Mouse (Mus musculus) ovary, adult 18-20 months (tissue): ENCODE data around the gene Mfap5.
A peak's percentile ranks its signal among the peaks of the same experiment; 100 is the strongest.
"Not testable (repeated sequence)": the region's sequence is repeated elsewhere in the genome, so short reads cannot be mapped to it uniquely, and the experiment has no call there.

Experiments used
- DNase-seq: peaks from one replicate; pipeline ENCODE4 v3.0.0; 2022; ENCODE audit warnings: low spot score, mixed read lengths

Gene Mfap5

GRCm38 (mm10) chr6:122560427-122560826, 54.8 kb downstream of the Mfap5 start:
- DNase-seq: peak; percentile 30

GRCm38 (mm10) chr6:122561005-122561404, 55.4 kb downstream of the Mfap5 start:
- DNase-seq: no peak

GRCm38 (mm10) chr6:122562463-122562862, 56.8 kb downstream of the Mfap5 start:
- DNase-seq: no peak

DNA sequence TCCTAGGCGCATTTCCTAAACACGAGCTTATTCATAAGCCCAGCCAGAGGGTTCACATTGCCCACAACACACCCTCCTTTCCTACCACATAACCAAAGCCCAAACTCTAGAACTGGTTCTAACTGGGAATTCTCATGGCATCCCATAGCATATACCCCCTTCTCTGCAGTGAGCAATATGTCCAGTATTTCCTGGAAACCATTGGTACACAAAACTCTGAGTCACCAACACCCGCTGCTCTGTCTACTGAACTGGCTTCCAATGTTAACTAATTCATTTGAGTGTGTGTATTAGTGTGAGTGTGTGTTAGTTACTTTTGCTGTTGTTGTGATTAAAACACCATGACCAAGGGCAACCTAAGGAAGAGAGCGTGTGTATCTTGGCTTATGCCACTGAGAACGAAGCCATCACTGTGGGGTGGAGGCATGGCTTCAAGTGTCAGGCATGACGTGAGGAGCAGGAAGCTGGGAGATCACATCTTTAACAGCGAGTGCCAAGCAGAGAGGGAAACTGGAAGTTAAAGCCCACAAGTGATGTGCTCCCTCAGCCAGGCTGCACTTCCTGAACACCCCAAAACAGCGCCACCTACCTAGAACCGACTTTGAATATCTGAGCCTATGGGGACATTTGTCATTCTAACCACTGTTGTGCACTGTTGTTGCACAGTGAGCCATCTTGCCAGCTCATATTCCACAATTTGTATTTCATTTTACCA, 59.6 kb downstream of the Mfap5 start:
- no peak for DNase-seq

DNA sequence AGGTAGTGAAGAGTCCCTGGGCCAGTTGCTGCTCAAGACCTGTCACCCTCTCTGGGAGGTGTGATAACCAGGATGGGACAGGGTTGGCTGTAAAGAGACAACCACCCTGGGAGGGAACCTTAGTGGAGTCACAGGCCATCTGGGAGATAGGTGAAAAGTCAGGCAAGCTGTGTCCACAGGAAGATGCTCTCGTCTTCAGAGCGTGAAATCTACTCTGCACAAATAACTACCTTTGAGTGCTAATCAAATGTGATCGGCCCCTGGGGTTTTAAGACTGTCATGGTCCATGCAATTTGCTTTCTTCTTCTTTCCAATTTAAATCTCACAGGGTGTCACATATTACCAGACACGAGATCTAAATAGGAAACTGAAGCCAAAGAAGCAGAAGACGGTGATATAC, 63.5 kb downstream of the Mfap5 start:
- DNase-seq: no peak

DNA sequence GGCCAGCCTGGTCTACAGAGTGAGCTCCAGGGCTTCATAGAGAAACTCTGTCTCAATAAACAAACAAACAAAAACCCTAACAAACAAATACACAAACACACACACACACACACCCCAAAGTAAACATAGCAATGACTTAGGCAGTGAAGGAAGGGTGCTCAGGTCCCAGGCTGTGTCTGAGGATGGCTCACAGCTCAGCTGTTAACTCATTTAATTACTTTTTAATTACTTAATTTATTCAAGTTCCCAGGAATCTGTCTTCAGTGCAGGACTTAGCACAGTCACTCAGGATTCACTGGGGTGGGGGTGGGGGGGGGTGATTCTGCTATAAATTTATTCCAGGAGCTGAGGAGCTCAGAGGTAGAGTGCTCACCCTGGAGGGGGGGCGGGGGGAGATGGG, 64.1 kb downstream of the Mfap5 start:
- no peak for DNase-seq

GRCm38 (mm10) chr6:122570695-122571616, 65.3 kb downstream of the Mfap5 start:
- DNase-seq: no peak

DNA sequence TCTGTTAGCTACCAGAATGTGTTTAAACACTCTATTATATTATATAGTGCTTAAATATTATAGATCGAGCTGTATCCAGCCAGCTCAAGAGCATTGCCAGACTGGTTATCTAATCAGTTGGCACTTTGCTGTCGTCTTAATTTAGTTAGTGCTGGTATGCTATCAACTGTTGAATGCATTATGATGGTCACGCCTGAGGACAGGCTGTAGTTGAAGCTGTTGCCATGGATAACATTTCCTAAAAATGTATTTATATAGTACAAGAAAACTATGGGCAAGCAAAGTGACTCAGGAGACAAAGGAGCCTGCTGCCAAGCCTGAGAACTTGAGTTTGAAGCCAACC, 65.9 kb downstream of the Mfap5 start:
- no peak for DNase-seq

DNA sequence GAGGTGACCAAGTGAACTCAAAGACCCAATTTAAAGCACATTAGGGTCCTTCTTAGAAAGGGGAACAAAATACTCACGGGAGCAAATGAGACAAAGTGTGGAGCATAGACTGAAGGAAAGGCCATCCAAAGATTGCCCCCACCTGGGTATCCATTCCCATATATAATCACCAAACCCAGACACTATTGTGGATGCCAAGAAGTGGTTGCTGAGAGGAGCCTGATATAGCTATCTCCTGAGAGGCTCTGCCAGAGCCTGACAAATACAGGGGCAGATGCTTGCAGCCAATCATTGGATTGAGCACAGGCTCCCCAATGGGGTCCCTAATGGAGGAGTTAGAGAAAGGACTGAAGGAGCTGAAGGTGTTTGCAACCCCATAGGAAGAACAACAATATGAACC, 69.4 kb downstream of the Mfap5 start:
- DNase-seq: not testable (repeated sequence)

- no peak for DNase-seq
These were observed 71.4 kb downstream of the Mfap5 start for GRCm38 (mm10) chr6:122577030-122577429.
